Mouse (Mus musculus): ENCODE measurements at regions not wholly inside any gene's neighbourhood (a gene's known extent, or its start where the extent isn't known, plus 50 kb on each side); places are given as distances from the start of the nearest gene placed in this dataset.
"Not testable (repeated sequence)": the region's sequence is repeated elsewhere in the genome, so short reads cannot be mapped to it uniquely, and the experiment has no call there.

- DNase-seq: peak; percentile 18
Observed at GRCm38 (mm10) chr8:126877039-126877365, 68.6 kb downstream of the Tomm20 start.

GRCm38 (mm10) chr8:126876300-126877038 is 69.2 kb downstream of the Tomm20 start:
- DNase-seq: peak; percentile 53

GRCm38 (mm10) chr8:126875491-126876155 is 70.0 kb downstream of the Tomm20 start:
- no peak for DNase-seq

- DNase-seq: no peak
Observed at GRCm38 (mm10) chr8:126874846-126875245, 70.8 kb downstream of the Tomm20 start.

- DNase-seq: no peak
Observed at GRCm38 (mm10) chr8:126874126-126874730, 71.4 kb downstream of the Tomm20 start.

GRCm38 (mm10) chr8:126873306-126873705 is 72.3 kb downstream of the Tomm20 start:
- no peak for DNase-seq

GRCm38 (mm10) chr8:126872574-126872973 is 73.1 kb downstream of the Tomm20 start:
- DNase-seq: no peak

GRCm38 (mm10) chr8:126872133-126872532 is 73.5 kb downstream of the Tomm20 start:
- DNase-seq: no peak

- no peak for DNase-seq
Observed at GRCm38 (mm10) chr8:126869464-126869850, 76.2 kb downstream of the Tomm20 start.

GRCm38 (mm10) chr8:126868831-126869463 is 76.7 kb downstream of the Tomm20 start:
- no peak for DNase-seq

GRCm38 (mm10) chr8:126867121-126867988 is 78.3 kb downstream of the Tomm20 start:
- DNase-seq: no peak

- no peak for DNase-seq
Observed at GRCm38 (mm10) chr8:126864314-126864948, 81.2 kb downstream of the Tomm20 start.

- not testable (repeated sequence) for DNase-seq
Observed at GRCm38 (mm10) chr8:126863661-126864060, 82.0 kb downstream of the Tomm20 start.

- DNase-seq: no peak
Observed at GRCm38 (mm10) chr8:126861754-126862153, 83.9 kb downstream of the Tomm20 start.

- no peak for DNase-seq
Observed at GRCm38 (mm10) chr8:126860630-126861029, 85.0 kb downstream of the Tomm20 start.

GRCm38 (mm10) chr8:126859706-126860424 is 85.8 kb downstream of the Tomm20 start:
- no peak for DNase-seq

GRCm38 (mm10) chr8:126857307-126858203 is 88.1 kb downstream of the Tomm20 start:
- no peak for DNase-seq

- no peak for DNase-seq
Observed at GRCm38 (mm10) chr8:126855914-126856313, 89.7 kb downstream of the Tomm20 start.

- no peak for DNase-seq
Observed at GRCm38 (mm10) chr8:126855056-126855609, 90.5 kb downstream of the Tomm20 start.
